Mouse (Mus musculus) CH12.LX (cell line): ENCODE data around the gene Nfx1.

Experiments
- EP300 ChIP-seq: IDR thresholded peaks from 2 replicates; pipeline ENCODE4 v1.6.1; 2011; ENCODE audit warnings: low read length, improper control_type of control experiment
- HCFC1 ChIP-seq: IDR thresholded peaks from 2 replicates; pipeline ENCODE4 v1.6.1; 2012; ENCODE audit warnings: low read depth, mild to moderate bottlenecking, inconsistent platforms, low read length, improper control_type of control experiment
- KAT2A ChIP-seq: IDR thresholded peaks from 2 replicates; pipeline ENCODE4 v1.6.1; 2012; ENCODE audit warnings: low read length, improper control_type of control experiment, inconsistent platforms; ENCODE audit not compliant: insufficient replicate concordance
- MEF2A ChIP-seq: IDR thresholded peaks from 2 replicates; pipeline ENCODE4 v1.6.1; 2014; ENCODE audit warnings: low read depth, mild to moderate bottlenecking, inconsistent platforms, low read length, improper control_type of control experiment, borderline replicate concordance
- NRF1 ChIP-seq: IDR thresholded peaks from 2 replicates; pipeline ENCODE4 v1.6.1; 2014; ENCODE audit warnings: low read depth, mild to moderate bottlenecking, inconsistent platforms, low read length, improper control_type of control experiment, moderate library complexity
- POLR2A ChIP-seq: IDR thresholded peaks from 2 replicates; pipeline ENCODE4 v1.6.1; 2011; ENCODE audit warnings: low read depth, mild to moderate bottlenecking, improper control_type of control experiment, low read length
- RAD21 ChIP-seq: IDR thresholded peaks from 2 replicates; pipeline ENCODE4 v1.6.1; 2011; ENCODE audit warnings: low read depth, mild to moderate bottlenecking, low read length, improper control_type of control experiment, moderate library complexity
- USF2 ChIP-seq: conservative IDR thresholded peaks from 2 replicates; pipeline ENCODE4 v1.6.1; 2011; ENCODE audit warnings: low read depth, low read length, improper control_type of control experiment

GRCm38 (mm10) chr4:40921288-40921687 is 49.4 kb upstream of the Nfx1 start:
- no peak for TF ChIP-seq POLR2A
- no peak for TF ChIP-seq EP300
- TF ChIP-seq RAD21 = no peak
- no peak for TF ChIP-seq KAT2A
- TF ChIP-seq NRF1 = no peak
- no peak for TF ChIP-seq USF2
- TF ChIP-seq HCFC1 = no peak
- TF ChIP-seq MEF2A = no peak
